Mouse (Mus musculus) testis, adult 2 months (tissue): ENCODE measurements around the gene Ten1. TPM values are rescaled to one million over a fixed set of nuclear protein-coding genes. Genes with fewer than 3 reads are reported as not detected.

Source experiments
- H3K27ac ChIP-seq: fragments of 200-500 bp; 2 replicates; pipeline ENCODE4 v1.5.1; 2012; ENCODE audit warnings: low read depth, low read length; ENCODE audit not compliant: control insufficient read depth, insufficient read depth
- H3K27me3 ChIP-seq: fragments of 200-500 bp; 2 replicates; pipeline ENCODE4 v1.6.1; 2012; ENCODE audit warnings: mild to moderate bottlenecking, low read length, moderate library complexity; ENCODE audit not compliant: control insufficient read depth, insufficient read depth
- H3K36me3 ChIP-seq: fragments of 200-500 bp; 2 replicates; pipeline ENCODE4 v1.6.1; 2012; ENCODE audit warnings: mild to moderate bottlenecking, low read length; ENCODE audit not compliant: control insufficient read depth, insufficient read depth
- H3K4me1 ChIP-seq: fragments of 200-500 bp; 2 replicates; pipeline ENCODE4 v1.6.1; 2012; ENCODE audit warnings: low read length; ENCODE audit not compliant: control insufficient read depth, insufficient read depth
- H3K4me3 ChIP-seq: fragments of 200-500 bp; 2 replicates; pipeline ENCODE4 v1.5.1; 2012; ENCODE audit warnings: low read depth, mild to moderate bottlenecking, low read length, moderate library complexity, mixed read lengths; ENCODE audit not compliant: control insufficient read depth
- CTCF ChIP-seq: fragments of 200-500 bp; IDR thresholded peaks from 2 replicates; pipeline ENCODE4 v1.5.1; 2012; ENCODE audit warnings: low read depth, mild to moderate bottlenecking, inconsistent platforms, low read length, moderate library complexity; ENCODE audit not compliant: control insufficient read depth, insufficient read depth, insufficient replicate concordance
- POLR2A ChIP-seq: fragments of 200-500 bp; IDR thresholded peaks from 2 replicates; pipeline ENCODE4 v1.6.1; 2012; ENCODE audit warnings: low read depth, mild to moderate bottlenecking, inconsistent platforms, low read length, moderate library complexity; ENCODE audit not compliant: control insufficient read depth
- polyA plus RNA-seq: library from polyadenylated mRNA; depleted of rRNA; stranded (reverse); fragments of >200 nt; gene quantifications from 2 replicates; pipeline ENCODE4 v1.2.3, GENCODE M21; 2012

The Ten1 gene
- polyA plus RNA-seq, 1 experiment: 17.0 TPM

DNA sequence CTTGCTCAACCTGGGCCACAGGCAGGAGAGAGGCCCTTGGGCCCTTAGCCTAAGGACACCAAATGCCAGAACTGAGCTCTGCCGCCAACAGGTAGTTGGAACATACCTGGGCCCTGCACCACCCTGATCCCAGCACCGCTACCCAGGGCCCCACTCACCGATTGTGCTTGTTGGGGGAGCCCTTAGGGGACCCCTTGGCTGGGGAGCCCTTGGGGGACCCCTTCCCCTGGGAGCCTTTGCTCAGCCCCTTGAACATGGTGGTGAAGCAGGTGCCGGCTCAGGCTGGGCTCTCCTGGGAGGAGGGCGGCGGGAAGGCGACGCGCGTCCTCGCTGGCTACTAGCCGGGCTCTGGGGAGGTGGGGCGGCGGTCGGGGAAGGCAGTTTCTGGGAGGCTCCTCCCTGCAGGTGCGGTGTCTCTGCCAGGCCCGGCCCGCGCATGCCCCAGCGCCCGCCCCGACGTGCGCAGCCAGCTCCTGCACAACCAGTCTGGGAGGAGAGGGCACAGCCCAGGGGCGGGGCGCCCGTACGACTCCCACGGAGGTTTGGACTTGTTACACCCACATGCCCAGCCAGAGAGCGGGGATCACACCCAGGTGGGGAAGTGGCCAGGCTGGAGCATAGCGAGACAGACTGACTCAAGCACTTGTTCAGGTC is 39.2 kb downstream of the Ten1 start, which contains the start of gene Evpl:
Evpl (minus strand) TSS at position 336 of the 654 bp plus-strand sequence.
- Histone ChIP-seq H3K4me3 (peak within 1 kb of the TSS; percentile 13; the same call in 1 of the 2 replicates), H3K27me3 (no peaks in the 10 kb centered on the region), H3K27ac (no peak within 1 kb of the TSS), H3K4me1 (peaks cover 6% of the 10 kb centered on the region), H3K36me3 (no peaks in the 10 kb centered on the region)
- TF ChIP-seq POLR2A: no peak
- TF ChIP-seq CTCF: no peak

DNA sequence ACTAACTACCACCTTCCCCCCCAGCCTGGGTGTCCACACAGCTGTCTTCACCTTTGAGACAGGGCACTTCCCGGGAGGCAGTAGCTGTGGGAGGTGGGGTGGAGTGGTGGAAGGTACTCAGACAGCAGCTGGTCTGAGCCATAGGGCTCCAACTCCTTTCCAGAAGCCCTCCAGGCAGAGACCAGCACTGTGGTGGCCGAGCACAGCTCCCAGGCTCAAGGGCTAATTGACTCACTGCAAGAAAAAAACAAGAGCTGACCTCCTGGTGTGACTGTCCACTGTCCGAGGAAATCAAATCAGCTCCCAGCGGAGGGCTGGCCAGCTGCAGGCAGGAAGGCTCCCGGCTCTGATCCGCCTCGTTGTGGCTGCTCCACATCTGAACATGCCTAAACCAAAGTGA is 41.1 kb downstream of the Ten1 start:
- Histone ChIP-seq H3K27me3 (no peaks in the 10 kb centered on the region), H3K27ac (no peak overlapping the region), H3K4me1 (peaks cover 6% of the 10 kb centered on the region), H3K36me3 (no peaks in the 10 kb centered on the region), H3K4me3 (no peak overlapping the region)
- TF ChIP-seq CTCF (no peak), POLR2A (no peak)

DNA sequence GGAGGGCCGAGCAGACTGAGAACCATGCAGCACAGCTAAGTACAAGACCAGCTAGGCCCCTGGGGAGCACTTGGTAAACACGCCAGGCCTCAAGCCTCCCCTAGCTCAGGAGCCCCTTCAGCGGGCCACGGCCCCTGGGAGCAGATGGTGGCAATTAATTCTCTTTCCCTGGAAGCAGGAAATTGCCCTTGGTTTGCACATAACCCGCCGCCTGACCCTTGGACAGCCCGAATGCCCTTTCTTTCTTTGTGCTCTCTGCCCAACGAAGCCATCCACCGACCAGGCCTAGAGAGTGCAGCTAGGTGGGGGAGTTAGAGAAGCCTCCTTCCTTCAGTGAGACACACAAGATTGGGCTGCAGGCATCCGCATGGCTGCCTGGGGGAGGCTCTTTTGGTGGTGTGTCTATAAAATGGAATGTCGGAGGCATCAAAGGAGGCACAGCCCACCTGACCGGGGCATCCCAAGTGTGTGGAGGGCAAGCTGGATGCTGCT is 43.1 kb downstream of the Ten1 start:
- Histone ChIP-seq H3K36me3 (peaks cover 2% of the 10 kb centered on the region), H3K4me3 (no peak overlapping the region), H3K27ac (no peak overlapping the region), H3K4me1 (peaks cover 6% of the 10 kb centered on the region), H3K27me3 (no peaks in the 10 kb centered on the region)
- TF ChIP-seq POLR2A: no peak
- TF ChIP-seq CTCF: no peak

DNA sequence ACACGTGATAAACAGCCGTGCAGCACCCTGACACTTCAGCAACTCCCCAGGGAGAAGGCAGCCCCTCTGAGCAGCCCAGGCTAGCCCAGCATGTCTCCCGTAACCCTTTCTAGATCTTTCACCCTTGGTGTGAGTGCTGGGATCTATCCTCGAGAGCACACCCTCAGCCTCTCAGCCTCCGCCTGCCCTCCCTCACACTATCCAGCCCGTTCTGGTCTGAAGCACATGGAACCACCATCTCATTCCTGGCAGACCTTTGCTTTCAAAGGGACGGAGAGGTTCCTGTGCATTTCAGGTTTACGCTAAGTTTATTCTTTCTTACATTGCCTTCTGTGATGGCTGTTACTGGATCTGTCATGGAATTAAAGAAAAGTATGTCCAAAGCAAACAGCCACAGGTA is 45.9 kb downstream of the Ten1 start:
- no peaks in the 10 kb centered on the region for H3K4me1 ChIP-seq
- H3K27me3 ChIP-seq: no peaks in the 10 kb centered on the region
- TF ChIP-seq CTCF (0 out of 2 replicates have a peak, but pooled peaks have one; percentile 8), POLR2A (no peak)
- no peak overlapping the region for H3K27ac ChIP-seq
- no peak overlapping the region for H3K4me3 ChIP-seq
- H3K36me3 ChIP-seq: peaks cover 4% of the 10 kb centered on the region

- Histone ChIP-seq H3K4me3 (no peak overlapping the region), H3K36me3 (peaks cover 4% of the 10 kb centered on the region), H3K27me3 (no peaks in the 10 kb centered on the region), H3K27ac (no peak overlapping the region), H3K4me1 (no peaks in the 10 kb centered on the region)
- TF ChIP-seq CTCF (no peak), POLR2A (no peak)
These were observed 47.0 kb downstream of the Ten1 start for GRCm38 (mm10) chr11:116245616-116246015.

- Histone ChIP-seq H3K4me1 (no peaks in the 10 kb centered on the region), H3K27me3 (no peaks in the 10 kb centered on the region), H3K27ac (no peak overlapping the region), H3K4me3 (no peak overlapping the region), H3K36me3 (peaks cover 7% of the 10 kb centered on the region)
- TF ChIP-seq POLR2A (no peak), CTCF (no peak)
These were observed 49.0 kb downstream of the Ten1 start for GRCm38 (mm10) chr11:116247502-116248222.

DNA sequence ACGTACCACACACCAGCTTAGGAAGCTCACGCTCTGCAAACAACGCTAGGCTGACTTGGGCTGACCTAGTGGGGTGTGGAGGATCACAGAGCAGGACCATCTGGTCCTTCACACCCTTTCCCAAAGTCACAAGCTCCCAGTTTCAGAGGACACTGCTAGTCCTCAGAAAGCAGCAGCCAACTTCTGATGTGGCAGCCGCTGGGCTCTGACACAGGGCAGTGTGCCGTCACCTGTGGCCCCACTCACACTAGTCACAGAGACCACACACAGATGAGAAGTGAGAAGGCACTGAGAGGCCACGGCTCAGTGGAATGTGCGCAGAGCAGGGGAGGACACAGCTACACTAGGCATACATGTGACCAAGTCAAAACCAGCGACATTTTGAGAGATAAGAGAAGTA is 52.2 kb downstream of the Ten1 start:
- H3K4me1 ChIP-seq: no peaks in the 10 kb centered on the region
- H3K27ac ChIP-seq: no peak overlapping the region
- H3K4me3 ChIP-seq: no peak overlapping the region
- TF ChIP-seq CTCF: no peak
- no peak for TF ChIP-seq POLR2A
- no peaks in the 10 kb centered on the region for H3K27me3 ChIP-seq
- peaks cover 7% of the 10 kb centered on the region for H3K36me3 ChIP-seq
